Mouse (Mus musculus) ES-E14 (cell line): Measurements from ENCODE around the gene Pah. TPM values are rescaled to one million over a fixed set of nuclear protein-coding genes. Genes with fewer than 3 reads are reported as not detected.

Experiments used
- DNase-seq: peaks from one replicate; pipeline ENCODE4 v3.0.0-alpha.2; 2013; ENCODE audit warnings: low read depth, low spot score
- H3K27ac ChIP-seq: 2 replicates; pipeline ENCODE4 v1.5.1; 2012; ENCODE audit warnings: low read depth, mild to moderate bottlenecking, low read length, moderate library complexity, mixed read lengths; ENCODE audit not compliant: poor library complexity, insufficient read depth, severe bottlenecking
- H3K36me3 ChIP-seq: 2 replicates; pipeline ENCODE4 v1.6.1; 2012; ENCODE audit warnings: mild to moderate bottlenecking, low read length, moderate library complexity, mixed read lengths; ENCODE audit not compliant: control insufficient read depth, poor library complexity, insufficient read depth, severe bottlenecking
- H3K4me1 ChIP-seq, 2 experiments: fragments of 150-350 bp in 1 of 2; sonication (generic) in 1 of 2; 2 replicates each; pipeline ENCODE4 v1.6.1; 2012; ENCODE audit warnings: low read length in 2 of 2, mild to moderate bottlenecking in 1 of 2, mixed read lengths in 1 of 2; ENCODE audit not compliant: control insufficient read depth in 2 of 2, insufficient read depth in 2 of 2, poor library complexity in 1 of 2
- H3K4me3 ChIP-seq, 2 experiments: fragments of 150-350 bp in 1 of 2; sonication (generic) in 1 of 2; 2 replicates each; pipeline ENCODE4 v1.5.1; 2012; ENCODE audit warnings: low read length in 2 of 2, low read depth in 1 of 2, mild to moderate bottlenecking in 1 of 2, mixed read lengths in 1 of 2; ENCODE audit not compliant: insufficient read depth in 1 of 2, poor library complexity in 1 of 2, severe bottlenecking in 1 of 2
- H3K9ac ChIP-seq: 2 replicates; pipeline ENCODE4 v1.6.1; 2012; ENCODE audit warnings: low read depth, mild to moderate bottlenecking, low read length, mixed read lengths; ENCODE audit not compliant: poor library complexity, insufficient read depth, severe bottlenecking
- H3K9me3 ChIP-seq: fragments of 150-350 bp; sonication (generic); 2 replicates; pipeline ENCODE4 v1.6.1; 2012; ENCODE audit warnings: low read depth, mild to moderate bottlenecking, low read length; ENCODE audit not compliant: control insufficient read depth, insufficient read depth
- CHD2 ChIP-seq: IDR thresholded peaks from 2 replicates; pipeline ENCODE4 v1.6.1; 2014; ENCODE audit warnings: mild to moderate bottlenecking, low read depth, low read length, inconsistent platforms
- HCFC1 ChIP-seq: IDR thresholded peaks from 2 replicates; pipeline ENCODE4 v1.6.1; 2012; ENCODE audit warnings: low read length, inconsistent platforms, borderline replicate concordance; ENCODE audit not compliant: insufficient read depth
- MAFK ChIP-seq: IDR thresholded peaks from 2 replicates; pipeline ENCODE4 v1.6.1; 2014; ENCODE audit warnings: mild to moderate bottlenecking, low read depth, low read length, inconsistent platforms; ENCODE audit not compliant: insufficient read depth
- ZC3H11A ChIP-seq: IDR thresholded peaks from 2 replicates; pipeline ENCODE4 v1.6.1; 2012; ENCODE audit warnings: low read depth, mild to moderate bottlenecking, inconsistent platforms, low read length, borderline replicate concordance
- ZNF384 ChIP-seq: IDR thresholded peaks from 2 replicates; pipeline ENCODE4 v1.6.1; 2012; ENCODE audit warnings: low read depth, low read length, inconsistent platforms
- in situ Hi-C, 2 experiments: fragments of 600-800 bp; cut with MboI; formaldehyde crosslinking; loops; one replicate each; pipeline ENCODE4 v1.15.1; 2025; ENCODE audit warnings: low sequenced_read_pairs in 2 of 2, inconsistent platforms in 1 of 2; ENCODE audit not compliant: unreplicated experiment in 2 of 2
- total RNA-seq: library from RNA; depleted of rRNA; stranded (reverse); fragments of 300-350 nt; gene quantifications from 2 replicates; pipeline ENCODE4 v1.2.3, GENCODE M21; 2012

The Pah gene
- total RNA-seq, 1 experiment: not detected

DNA sequence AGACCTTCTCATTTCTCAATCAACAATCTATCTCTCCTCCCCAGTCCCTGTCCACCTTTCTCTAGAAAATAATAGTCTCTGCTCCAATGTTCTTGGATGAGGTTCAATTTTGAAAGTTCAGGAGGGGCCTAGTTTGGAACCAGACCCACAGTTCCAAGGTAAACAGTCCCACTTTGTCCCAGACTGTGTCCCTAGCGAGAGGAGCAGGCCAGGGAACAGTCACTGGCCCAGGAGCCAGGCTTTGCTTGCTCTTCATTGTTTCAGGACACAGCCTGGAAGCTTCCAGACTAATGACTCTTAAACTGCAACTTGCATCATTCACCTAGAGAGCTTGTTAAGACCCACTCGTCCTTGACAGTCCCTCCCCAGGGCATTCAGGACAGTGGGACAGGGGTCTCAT lies 44.1 kb downstream of the Pah start:
- Histone ChIP-seq H3K9ac (no peak overlapping the region), H3K27ac (no peak overlapping the region), H3K4me3 (no peak overlapping the region), H3K4me1 (no peaks in the 10 kb centered on the region), H3K36me3 (no peaks in the 10 kb centered on the region), H3K9me3 (no peaks in the 10 kb centered on the region)
- no peak for TF ChIP-seq ZNF384
- no peak for TF ChIP-seq CHD2
- TF ChIP-seq MAFK: no peak
- no peak for TF ChIP-seq ZC3H11A
- TF ChIP-seq HCFC1: no peak
- no peak for DNase-seq
- in situ Hi-C loops: no loop called here

DNA sequence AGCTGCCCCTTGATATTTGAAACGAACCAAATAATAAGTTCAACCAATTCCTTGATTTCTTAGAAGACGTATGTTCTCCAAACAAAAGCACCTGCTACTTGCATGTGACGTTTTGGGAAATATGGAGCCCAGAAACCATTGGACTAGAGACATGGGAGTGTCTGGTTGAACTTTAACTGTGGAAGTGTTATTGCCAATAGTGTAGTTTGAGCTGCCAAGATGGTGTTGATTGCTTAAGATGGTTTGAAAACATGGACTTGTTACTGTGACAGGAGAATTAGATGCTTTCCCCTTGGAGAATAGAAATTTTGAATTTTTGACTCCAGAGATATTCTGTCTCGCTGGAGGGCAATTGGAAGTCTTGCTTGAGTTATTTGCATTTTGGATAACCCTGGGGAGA lies 50.9 kb downstream of the Pah start:
- no peak overlapping the region for H3K9ac ChIP-seq
- H3K9me3 ChIP-seq: no peaks in the 10 kb centered on the region
- no peak overlapping the region for H3K27ac ChIP-seq
- H3K4me3 ChIP-seq: no peak overlapping the region
- H3K36me3 ChIP-seq: no peaks in the 10 kb centered on the region
- TF ChIP-seq HCFC1 (no peak), ZC3H11A (no peak), ZNF384 (no peak), CHD2 (no peak), MAFK (no peak)
- in situ Hi-C loops: no loop called here
- DNase-seq: no peak
- no peaks in the 10 kb centered on the region for H3K4me1 ChIP-seq

DNA sequence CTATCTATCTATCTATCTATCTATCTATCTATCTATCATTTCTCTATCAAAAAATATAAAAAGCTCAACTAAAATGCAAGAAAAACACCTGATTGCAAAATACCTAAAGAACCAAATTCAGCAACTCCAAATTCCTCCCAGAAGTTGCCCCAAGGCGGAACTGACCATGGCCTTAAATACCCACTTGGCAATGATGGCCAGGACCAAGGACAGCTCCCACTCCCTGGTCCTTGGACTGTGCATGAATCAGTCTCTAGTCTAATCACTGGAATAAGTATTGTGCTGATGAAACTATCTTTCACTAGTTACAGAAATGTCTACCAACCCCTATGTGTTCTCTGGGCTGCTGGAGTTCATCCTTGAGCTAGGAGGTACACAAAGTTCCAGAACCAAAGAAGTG lies 65.1 kb downstream of the Pah start:
- peak; percentile 42 for DNase-seq
- in situ Hi-C loops: loop anchor here in 1 of 2 experiments (25.0 kb wide), 1 partner anchor 726 kb away; no protein-coding TSS in a partner anchor
- no peaks in the 10 kb centered on the region for H3K36me3 ChIP-seq
- H3K4me3 ChIP-seq: no peak overlapping the region
- TF ChIP-seq ZC3H11A: no peak
- no peak for TF ChIP-seq ZNF384
- TF ChIP-seq HCFC1: no peak
- no peak for TF ChIP-seq MAFK
- TF ChIP-seq CHD2: no peak
- no peak overlapping the region for H3K27ac ChIP-seq
- H3K4me1 ChIP-seq: no peaks in the 10 kb centered on the region
- H3K9ac ChIP-seq: no peak overlapping the region
- H3K9me3 ChIP-seq: no peaks in the 10 kb centered on the region

DNA sequence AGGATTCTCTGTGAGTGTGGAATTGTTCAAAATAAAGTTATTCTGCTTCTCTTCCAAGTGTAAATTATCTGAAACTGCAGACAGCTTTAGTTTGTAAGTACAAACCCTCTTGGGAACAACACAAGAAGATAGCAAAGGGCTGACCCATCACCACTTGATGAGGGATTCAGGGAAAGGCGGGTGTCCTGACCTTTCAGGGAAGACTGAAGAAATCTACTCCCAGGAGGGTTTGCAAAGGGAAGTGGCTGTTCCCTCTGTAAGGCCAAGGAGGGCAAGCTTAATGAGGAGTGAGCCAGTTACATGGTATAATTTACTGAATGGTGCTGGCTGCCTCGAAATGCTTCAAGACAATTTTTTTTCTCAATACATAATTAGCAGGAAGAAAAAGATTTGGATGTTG lies 72.3 kb downstream of the Pah start:
- Histone ChIP-seq H3K36me3 (no peaks in the 10 kb centered on the region), H3K27ac (no peak overlapping the region), H3K9me3 (no peaks in the 10 kb centered on the region), H3K4me3 (no peak overlapping the region), H3K4me1 (no peaks in the 10 kb centered on the region), H3K9ac (no peak overlapping the region)
- no peak for DNase-seq
- TF ChIP-seq CHD2 (no peak), HCFC1 (no peak)
- in situ Hi-C loops: loop anchor here in 1 of 2 experiments (25.0 kb wide), 1 partner anchor 718 kb away; no protein-coding TSS in a partner anchor

DNA sequence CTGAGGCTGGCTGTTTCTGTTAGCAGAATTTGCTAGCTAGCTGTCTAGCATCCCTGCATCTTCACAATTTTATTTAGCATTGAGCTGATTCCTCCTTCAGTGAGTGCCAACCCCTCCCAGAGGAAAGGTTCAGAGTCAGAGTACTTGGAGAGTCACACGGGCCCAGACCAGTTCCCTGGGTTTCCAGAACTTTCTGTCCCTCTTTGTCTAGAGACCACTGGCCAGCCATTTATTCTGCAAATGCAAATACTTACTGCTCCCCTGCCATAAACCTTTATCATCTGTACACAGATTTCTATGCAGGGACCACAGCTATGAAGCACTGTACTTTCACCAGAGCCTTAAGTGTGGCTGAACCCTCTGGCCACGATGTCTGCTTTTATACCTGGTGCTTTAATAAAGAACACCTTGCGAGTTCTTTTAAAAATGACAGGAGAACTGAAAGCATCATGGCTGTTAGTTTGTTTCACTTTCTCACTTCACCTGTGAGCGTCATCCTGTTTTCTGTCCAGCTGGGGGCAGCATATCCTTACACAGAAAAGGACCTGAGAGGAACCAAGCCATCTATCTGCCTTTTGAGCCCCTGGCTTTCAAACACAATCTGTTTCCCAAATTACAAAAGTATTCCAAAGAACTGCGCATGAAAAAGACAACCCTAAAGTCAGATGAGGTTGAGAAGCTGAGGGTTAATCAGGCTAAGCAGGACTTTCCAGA lies 74.9 kb downstream of the Pah start:
- H3K4me1 ChIP-seq: no peaks in the 10 kb centered on the region
- peak; percentile 34 for DNase-seq
- H3K4me3 ChIP-seq: no peak overlapping the region
- no peak overlapping the region for H3K9ac ChIP-seq
- no peaks in the 10 kb centered on the region for H3K36me3 ChIP-seq
- in situ Hi-C loops: loop anchor here in 1 of 2 experiments (25.0 kb wide), 1 partner anchor 716 kb away; no protein-coding TSS in a partner anchor
- H3K9me3 ChIP-seq: no peaks in the 10 kb centered on the region
- peak; percentile 48; the same call in 1 of the 2 replicates for TF ChIP-seq ZC3H11A
- no peak for TF ChIP-seq ZNF384
- H3K27ac ChIP-seq: no peak overlapping the region
